Comparison of ENCODE assay signal across 12 mouse cellular contexts in genomic region chr17:83238123-83239058, GRCm38 (mm10). TPM values are rescaled to one million over a fixed set of nuclear protein-coding genes. Genes with fewer than 3 reads are reported as not detected.
DNase-seq lines count a peak whose midpoint lies in the region; ATAC-seq and TF ChIP-seq lines count a peak whose summit lies in the region.
"Had no signal": no experiment of that assay in that cellular context is flagged by ENCODE, and none has a peak within 500 bp of the region (broad histone marks: within the 10 kb centered on the region; RNA-seq: fewer than 3 reads in every experiment).

No protein-coding gene starts in this region.

- H3K4me3 ChIP-seq in forebrain, postnatal 0 days (ENCODE audit: low read depth, low read length), result no peak overlapping the region
- no peak overlapping the region for H3K4me3 ChIP-seq in forebrain, embryonic 16.5 days (replicated peaks; ENCODE audit: low read length)
- H3K4me3 ChIP-seq in lung, postnatal 0 days (ENCODE audit: low read depth, low read length), result no peak overlapping the region
- no peak overlapping the region for H3K4me3 ChIP-seq in hindbrain, postnatal 0 days (ENCODE audit: low read length)
- H3K4me3 ChIP-seq in neural tube, embryonic 13.5 days, result no peak overlapping the region
- H3K4me3 ChIP-seq: heart, adult 2 months had no signal

- TF ChIP-seq CTCF in forebrain, postnatal 0 days (IDR thresholded peaks at IDR 0.05; ENCODE audit: low read depth), result no peak
- TF ChIP-seq CTCF in lung, postnatal 0 days (IDR thresholded peaks at IDR 0.05), result no peak
- no peak for TF ChIP-seq CTCF in hindbrain, postnatal 0 days (IDR thresholded peaks at IDR 0.05; ENCODE audit: low read depth)

- no peaks in the 10 kb centered on the region for H3K9me3 ChIP-seq in forebrain, postnatal 0 days (ENCODE audit: low read length)
- no peaks in the 10 kb centered on the region for H3K9me3 ChIP-seq in forebrain, embryonic 16.5 days (ENCODE audit: control insufficient read depth, low read length)
- H3K9me3 ChIP-seq in lung, postnatal 0 days (ENCODE audit: low read length), result no peaks in the 10 kb centered on the region
- no peaks in the 10 kb centered on the region for H3K9me3 ChIP-seq in hindbrain, postnatal 0 days (ENCODE audit: low read length)
- no peaks in the 10 kb centered on the region for H3K9me3 ChIP-seq in neural tube, embryonic 13.5 days

- H3K9ac ChIP-seq in forebrain, postnatal 0 days, result no peak overlapping the region
- no peak overlapping the region for H3K9ac ChIP-seq in forebrain, embryonic 16.5 days (replicated peaks; ENCODE audit: low read depth, low read length)
- H3K9ac ChIP-seq in lung, postnatal 0 days (replicated peaks; ENCODE audit: low read depth), result no peak overlapping the region
- H3K9ac ChIP-seq in hindbrain, postnatal 0 days (replicated peaks; ENCODE audit: low read length), result no peak overlapping the region
- H3K9ac ChIP-seq in neural tube, embryonic 13.5 days, result no peak overlapping the region

- DNase-seq in forebrain, postnatal 0 days, result no peak
- no peak for DNase-seq in lung, postnatal 0 days (ENCODE audit: low spot score)
- no peak for DNase-seq in lung, postnatal 25 days (ENCODE audit: low spot score)
- DNase-seq in hindbrain, postnatal 0 days (ENCODE audit: low spot score), result peak; percentile 66
- no peak for DNase-seq in Muller cell, postnatal 12 days (ENCODE audit: inconsistent ontology term)
- no peak for DNase-seq in cerebellum, adult 11-12 months
- DNase-seq: B cell, adult 2 months; heart, adult 2 months; thymus, postnatal 14 days had no signal

- H3K27me3 ChIP-seq in forebrain, postnatal 0 days (ENCODE audit: insufficient read depth, low read length), result no peaks in the 10 kb centered on the region
- no peaks in the 10 kb centered on the region for H3K27me3 ChIP-seq in forebrain, embryonic 16.5 days (replicated peaks; ENCODE audit: control insufficient read depth, insufficient read depth, low read length)
- no peaks in the 10 kb centered on the region for H3K27me3 ChIP-seq in lung, postnatal 0 days (replicated peaks; ENCODE audit: insufficient read depth, low read length)
- no peaks in the 10 kb centered on the region for H3K27me3 ChIP-seq in hindbrain, postnatal 0 days (ENCODE audit: insufficient read depth, low read length)
- H3K27me3 ChIP-seq in neural tube, embryonic 13.5 days, result no peaks in the 10 kb centered on the region

- H3K4me1 ChIP-seq in forebrain, postnatal 0 days (ENCODE audit: insufficient read depth), result no peaks in the 10 kb centered on the region
- H3K4me1 ChIP-seq in forebrain, embryonic 16.5 days (replicated peaks; ENCODE audit: control insufficient read depth, insufficient read depth, low read length), result peaks cover 16% of the 10 kb centered on the region
- H3K4me1 ChIP-seq in lung, postnatal 0 days (ENCODE audit: insufficient read depth, low read depth, low read length), result no peaks in the 10 kb centered on the region
- no peaks in the 10 kb centered on the region for H3K4me1 ChIP-seq in hindbrain, postnatal 0 days (ENCODE audit: insufficient read depth, low read length)
- H3K4me1 ChIP-seq in neural tube, embryonic 13.5 days (replicated peaks), result peaks cover 10% of the 10 kb centered on the region; the same call in 1 of the 2 replicates

- TF ChIP-seq EP300 in lung, postnatal 0 days (IDR thresholded peaks at IDR 0.05), result no peak

- H3K4me2 ChIP-seq in forebrain, postnatal 0 days (ENCODE audit: low read depth), result no peak overlapping the region
- no peak overlapping the region for H3K4me2 ChIP-seq in forebrain, embryonic 16.5 days (ENCODE audit: low read length)
- H3K4me2 ChIP-seq in lung, postnatal 0 days (replicated peaks; ENCODE audit: low read depth, low read length), result no peak overlapping the region
- no peak overlapping the region for H3K4me2 ChIP-seq in hindbrain, postnatal 0 days (ENCODE audit: low read depth, low read length)
- no peak overlapping the region for H3K4me2 ChIP-seq in neural tube, embryonic 13.5 days

- no peak overlapping the region for H3K27ac ChIP-seq in forebrain, postnatal 0 days (ENCODE audit: low read depth, low read length)
- H3K27ac ChIP-seq in forebrain, embryonic 16.5 days (ENCODE audit: low read length), result no peak overlapping the region
- no peak overlapping the region for H3K27ac ChIP-seq in lung, postnatal 0 days (ENCODE audit: low read length)
- H3K27ac ChIP-seq in hindbrain, postnatal 0 days, result no peak overlapping the region
- no peak overlapping the region for H3K27ac ChIP-seq in neural tube, embryonic 13.5 days (replicated peaks)
- H3K27ac ChIP-seq: heart, adult 2 months; kidney, postnatal 0 days had no signal

- peak; percentile 67 for ATAC-seq in forebrain, postnatal 0 days
- ATAC-seq in forebrain, embryonic 16.5 days, result no peak; the same call in 1 of the 2 replicates
- peak; percentile 17; the same call in 1 of the 2 replicates for ATAC-seq in lung, postnatal 0 days
- ATAC-seq in hindbrain, postnatal 0 days, result peak; percentile 80
- peak; percentile 54; the same call in 1 of the 2 replicates for ATAC-seq in neural tube, embryonic 13.5 days (ENCODE audit: low read depth)

- 66% methylated on average over 16 of the region's 16 CpGs for WGBS in forebrain, postnatal 0 days
- 71% methylated on average over 16 of the region's 16 CpGs for WGBS in forebrain, embryonic 16.5 days
- WGBS in lung, postnatal 0 days, result 51% methylated on average over 16 of the region's 16 CpGs
- 57% methylated on average over 16 of the region's 16 CpGs for WGBS in hindbrain, postnatal 0 days
- WGBS in neural tube, embryonic 13.5 days, result 61% methylated on average over 16 of the region's 16 CpGs

- no peaks in the 10 kb centered on the region for H3K36me3 ChIP-seq in forebrain, postnatal 0 days (ENCODE audit: insufficient read depth)
- no peaks in the 10 kb centered on the region for H3K36me3 ChIP-seq in forebrain, embryonic 16.5 days (ENCODE audit: control insufficient read depth, insufficient read depth)
- no peaks in the 10 kb centered on the region for H3K36me3 ChIP-seq in lung, postnatal 0 days (ENCODE audit: insufficient read depth, low read length)
- H3K36me3 ChIP-seq in hindbrain, postnatal 0 days (ENCODE audit: insufficient read depth, low read length), result no peaks in the 10 kb centered on the region
- no peaks in the 10 kb centered on the region for H3K36me3 ChIP-seq in neural tube, embryonic 13.5 days

RNA-seq across cellular contexts. Expression of gene Pkdcc, which starts 23.3 kb away (rescaled TPM):
- 41.7 and 57.9 TPM in 2 replicates for total RNA-seq in forebrain, postnatal 0 days (2014; rRNA removed)
- 3.8 and 4.1 TPM in 2 replicates for polyA plus RNA-seq in forebrain, postnatal 0 days (2015; fragmentation: Nextera tagmentation; extraction: Ambion mirVana)
- polyA plus RNA-seq in forebrain, embryonic 16.5 days (2015; fragmentation: Nextera tagmentation; extraction: Ambion mirVana), result 5.5 and 5.8 TPM in 2 replicates
- 3.6 and 3.9 TPM in 2 replicates for polyA plus RNA-seq in lung, postnatal 0 days (2015; fragmentation: Nextera tagmentation; extraction: Ambion mirVana)
- 61.0 and 65.5 TPM in 2 replicates for total RNA-seq in hindbrain, postnatal 0 days (2014; rRNA removed)
- 3.3 and 3.8 TPM in 2 replicates for polyA plus RNA-seq in hindbrain, postnatal 0 days (2015; fragmentation: Nextera tagmentation; extraction: Ambion mirVana)
- polyA plus RNA-seq in neural tube, embryonic 13.5 days (2015; fragmentation: Nextera tagmentation; extraction: Ambion mirVana), result 4.2 and 6.1 TPM in 2 replicates
